Mouse (Mus musculus): ENCODE measurements around the gene Prrt1. TPM values are rescaled to one million over a fixed set of nuclear protein-coding genes. Genes with fewer than 3 reads are reported as not detected.
A peak's percentile ranks its signal among the peaks of the same experiment; 100 is the strongest.

The Prrt1 gene
- polyA plus RNA-seq, 1 experiment from 2014 or later: 0.14 TPM

GRCm38 (mm10) chr17:34650781-34651180, 21.4 kb downstream of the Prrt1 start:
- Histone ChIP-seq H3K36me3 (ENCODE audit: insufficient read depth) (peaks cover 56% of the 10 kb centered on the region), H3K27ac (ENCODE audit: low read depth) (no peak overlapping the region), H3K4me2 (no peak overlapping the region), H3K4me1 (ENCODE audit: insufficient read depth) (peaks cover 15% of the 10 kb centered on the region; the same call in 1 of the 2 replicates), H3K27me3 (ENCODE audit: insufficient read depth, low read length) (no peaks in the 10 kb centered on the region), H3K9me3 (ENCODE audit: low read depth, low read length) (no peaks in the 10 kb centered on the region), H3K4me3 (ENCODE audit: low read depth, low read length) (no peak overlapping the region), H3K9ac (no peak overlapping the region)
- no peak for TF ChIP-seq CTCF (IDR thresholded peaks at IDR 0.05; ENCODE audit: low read depth)
- 87% methylated on average over 14 of the region's 14 CpGs for WGBS
- DNase-seq: no peak
- ATAC-seq (ENCODE audit: insufficient read depth): no peak

GRCm38 (mm10) chr17:34651507-34652221, 22.3 kb downstream of the Prrt1 start:
- no peak overlapping the region for H3K9ac ChIP-seq
- no peaks in the 10 kb centered on the region for H3K27me3 ChIP-seq (ENCODE audit: insufficient read depth, low read length)
- no peaks in the 10 kb centered on the region for H3K9me3 ChIP-seq (ENCODE audit: low read depth, low read length)
- no peak overlapping the region for H3K4me3 ChIP-seq (ENCODE audit: low read depth, low read length)
- peaks cover 53% of the 10 kb centered on the region for H3K36me3 ChIP-seq (ENCODE audit: insufficient read depth)
- no peak overlapping the region for H3K27ac ChIP-seq (ENCODE audit: low read depth)
- DNase-seq (peak; percentile 55), ATAC-seq (ENCODE audit: insufficient read depth) (no peak)
- H3K4me1 ChIP-seq (ENCODE audit: insufficient read depth): peaks cover 16% of the 10 kb centered on the region; the same call in 1 of the 2 replicates
- H3K4me2 ChIP-seq: no peak overlapping the region
- WGBS: 41% methylated on average over 19 of the region's 19 CpGs
- TF ChIP-seq CTCF (IDR thresholded peaks at IDR 0.05; ENCODE audit: low read depth): peak; percentile 65

GRCm38 (mm10) chr17:34652546-34652945, 23.2 kb downstream of the Prrt1 start:
- whole genome bisulfite sequencing: 81% methylated on average over 10 of the region's 10 CpGs
- H3K27ac ChIP-seq (ENCODE audit: low read depth): no peak overlapping the region
- no peak overlapping the region for H3K4me3 ChIP-seq (ENCODE audit: low read depth, low read length)
- TF ChIP-seq CTCF (IDR thresholded peaks at IDR 0.05; ENCODE audit: low read depth): no peak
- H3K9me3 ChIP-seq (ENCODE audit: low read depth, low read length): no peaks in the 10 kb centered on the region
- no peak overlapping the region for H3K4me2 ChIP-seq
- H3K27me3 ChIP-seq (ENCODE audit: insufficient read depth, low read length): no peaks in the 10 kb centered on the region
- H3K36me3 ChIP-seq (ENCODE audit: insufficient read depth): peaks cover 53% of the 10 kb centered on the region
- H3K4me1 ChIP-seq (ENCODE audit: insufficient read depth): peaks cover 16% of the 10 kb centered on the region; the same call in 1 of the 2 replicates
- ATAC-seq (ENCODE audit: insufficient read depth) (no peak), DNase-seq (no peak)
- H3K9ac ChIP-seq: no peak overlapping the region

DNA sequence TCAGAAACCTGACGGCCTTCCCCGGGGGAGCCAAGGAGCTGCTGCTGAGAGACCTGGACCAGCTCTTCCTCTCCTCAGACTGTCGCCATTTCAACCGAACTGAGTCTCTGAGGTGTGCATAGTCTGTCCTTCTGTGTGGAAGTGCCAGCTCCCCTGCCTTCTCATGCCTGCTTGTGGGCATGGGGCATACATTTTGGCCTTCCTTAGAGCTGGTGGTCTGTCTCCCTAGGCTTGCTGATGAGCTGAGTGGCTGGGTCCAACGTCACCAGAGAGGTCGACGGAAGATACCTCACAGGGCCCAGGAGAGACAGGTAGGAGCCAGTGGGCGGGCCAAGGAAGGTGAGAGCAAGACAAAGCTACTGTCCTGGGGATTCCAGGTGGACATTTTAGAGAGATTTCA, 23.7 kb downstream of the Prrt1 start:
- TF ChIP-seq CTCF (IDR thresholded peaks at IDR 0.05; ENCODE audit: low read depth): no peak
- Histone ChIP-seq H3K27me3 (ENCODE audit: insufficient read depth, low read length) (no peaks in the 10 kb centered on the region), H3K9me3 (ENCODE audit: low read depth, low read length) (no peaks in the 10 kb centered on the region), H3K4me2 (no peak overlapping the region), H3K27ac (ENCODE audit: low read depth) (no peak overlapping the region), H3K9ac (no peak overlapping the region), H3K4me1 (ENCODE audit: insufficient read depth) (peaks cover 12% of the 10 kb centered on the region; the same call in 1 of the 2 replicates), H3K36me3 (ENCODE audit: insufficient read depth) (peaks cover 53% of the 10 kb centered on the region), H3K4me3 (ENCODE audit: low read depth, low read length) (no peak overlapping the region)
- ATAC-seq (ENCODE audit: insufficient read depth) (no peak), DNase-seq (no peak)
- WGBS: 89% methylated on average over 8 of the region's 8 CpGs

DNA sequence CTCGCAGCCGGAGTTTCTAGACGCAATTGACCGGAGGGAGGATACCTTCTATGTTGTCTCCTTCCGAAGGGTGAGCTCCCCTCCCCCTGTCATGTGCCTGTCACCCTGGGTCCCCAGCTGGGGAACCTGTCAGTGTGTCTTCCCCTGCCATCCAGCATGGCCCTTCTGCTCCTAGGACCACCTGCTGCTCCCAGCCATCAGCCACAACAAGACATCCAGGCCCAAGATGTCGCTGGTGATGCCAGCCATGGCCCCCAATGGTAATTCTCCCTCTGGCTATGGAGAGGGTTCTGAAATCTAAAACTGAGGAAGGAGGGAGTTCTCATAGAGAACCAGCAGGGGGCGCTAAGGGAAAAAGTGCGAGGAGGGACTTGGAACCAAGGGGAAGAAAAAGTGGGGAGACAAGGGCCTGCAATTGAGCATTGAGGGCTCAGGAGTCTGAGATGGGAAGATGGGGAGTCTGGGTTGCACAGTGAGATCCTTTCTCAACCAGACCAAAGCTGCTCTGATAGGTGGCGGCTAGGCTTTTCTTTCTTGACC, 24.5 kb downstream of the Prrt1 start:
- TF ChIP-seq CTCF (IDR thresholded peaks at IDR 0.05; ENCODE audit: low read depth): peak; percentile 85
- Histone ChIP-seq H3K9ac (no peak overlapping the region), H3K27ac (ENCODE audit: low read depth) (no peak overlapping the region), H3K9me3 (ENCODE audit: low read depth, low read length) (no peaks in the 10 kb centered on the region), H3K27me3 (ENCODE audit: insufficient read depth, low read length) (no peaks in the 10 kb centered on the region), H3K4me3 (ENCODE audit: low read depth, low read length) (no peak overlapping the region), H3K4me2 (no peak overlapping the region), H3K4me1 (ENCODE audit: insufficient read depth) (peaks cover 9% of the 10 kb centered on the region; the same call in 1 of the 2 replicates), H3K36me3 (ENCODE audit: insufficient read depth) (peaks cover 47% of the 10 kb centered on the region)
- DNase-seq (peak; percentile 77), ATAC-seq (ENCODE audit: insufficient read depth) (no peak)
- WGBS: 68% methylated on average over 9 of the region's 9 CpGs

DNA sequence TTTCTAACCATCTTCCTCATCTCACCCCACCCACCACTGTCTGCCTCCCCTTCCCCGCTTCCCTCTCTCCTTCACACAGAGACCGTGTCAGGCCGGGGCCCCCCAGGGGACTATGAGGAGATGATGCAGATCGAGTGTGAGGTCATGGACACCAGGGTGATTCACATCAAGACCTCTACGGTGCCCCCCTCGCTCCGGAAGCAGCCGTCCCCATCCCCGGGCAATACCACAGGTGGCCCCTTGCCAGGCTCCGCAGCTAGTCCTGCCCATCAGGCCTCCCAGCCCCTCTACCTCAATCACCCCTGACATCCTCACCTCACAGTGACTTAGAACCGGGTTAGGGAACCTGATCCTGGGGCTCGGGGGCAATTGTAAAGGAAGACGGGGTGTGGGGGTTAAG, 25.1 kb downstream of the Prrt1 start:
- no peak overlapping the region for H3K27ac ChIP-seq (ENCODE audit: low read depth)
- no peaks in the 10 kb centered on the region for H3K9me3 ChIP-seq (ENCODE audit: low read depth, low read length)
- TF ChIP-seq CTCF (IDR thresholded peaks at IDR 0.05; ENCODE audit: low read depth): no peak
- DNase-seq (no peak), ATAC-seq (ENCODE audit: insufficient read depth) (no peak)
- no peak overlapping the region for H3K4me3 ChIP-seq (ENCODE audit: low read depth, low read length)
- H3K27me3 ChIP-seq (ENCODE audit: insufficient read depth, low read length): peaks cover 4% of the 10 kb centered on the region; the same call in 1 of the 2 replicates
- H3K36me3 ChIP-seq (ENCODE audit: insufficient read depth): peaks cover 41% of the 10 kb centered on the region
- no peak overlapping the region for H3K9ac ChIP-seq
- 87% methylated on average over 13 of the region's 13 CpGs for WGBS
- peaks cover 9% of the 10 kb centered on the region; the same call in 1 of the 2 replicates for H3K4me1 ChIP-seq (ENCODE audit: insufficient read depth)
- H3K4me2 ChIP-seq: no peak overlapping the region

DNA sequence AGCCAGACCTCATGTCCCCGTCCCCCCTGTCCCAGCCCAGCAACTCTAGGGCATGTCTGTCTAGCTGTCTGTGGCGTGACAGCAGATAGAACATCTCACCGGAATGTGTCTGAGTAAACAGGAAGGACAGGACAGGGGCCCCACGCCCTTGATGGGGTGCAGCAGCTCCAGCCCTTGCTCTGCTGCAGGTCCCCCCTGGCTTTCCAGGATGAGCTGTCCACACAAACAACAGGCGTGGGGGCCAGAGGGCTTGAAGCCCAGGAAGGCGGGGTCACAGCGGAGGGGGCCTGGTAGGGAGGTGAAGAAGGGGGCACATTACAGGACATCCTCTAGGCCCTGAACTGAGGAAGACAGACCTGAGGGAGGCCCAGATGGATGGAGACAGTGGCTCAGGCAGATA, 25.8 kb downstream of the Prrt1 start:
- no peak for TF ChIP-seq CTCF (IDR thresholded peaks at IDR 0.05; ENCODE audit: low read depth)
- WGBS: 31% methylated on average over 7 of the region's 7 CpGs
- Histone ChIP-seq H3K4me1 (ENCODE audit: insufficient read depth) (peaks cover 9% of the 10 kb centered on the region; the same call in 1 of the 2 replicates), H3K9me3 (ENCODE audit: low read depth, low read length) (no peaks in the 10 kb centered on the region), H3K4me2 (no peak overlapping the region), H3K27ac (ENCODE audit: low read depth) (peak overlapping the region; percentile 58; the same call in 1 of the 2 replicates), H3K9ac (no peak overlapping the region), H3K36me3 (ENCODE audit: insufficient read depth) (peaks cover 36% of the 10 kb centered on the region), H3K27me3 (ENCODE audit: insufficient read depth, low read length) (peaks cover 8% of the 10 kb centered on the region), H3K4me3 (ENCODE audit: low read depth, low read length) (no peak overlapping the region)
- ATAC-seq (ENCODE audit: insufficient read depth): peak; percentile 23
- DNase-seq: no peak

All from lung, embryonic 14.5 days (tissue).